26 mouse cellular contexts compared by ENCODE assay signal in genomic region chr6:143645989-143646388, GRCm38 (mm10).
"Had no signal": no experiment of that assay in that cellular context is flagged by ENCODE, and none has a peak within 500 bp of the region (broad histone marks: within the 10 kb centered on the region; RNA-seq: fewer than 3 reads in every experiment).

No protein-coding gene starts in this region.

- H3K36me3 ChIP-seq: liver, embryonic 12.5 days; liver, embryonic 15.5 days; lung, embryonic 15.5 days; midbrain, embryonic 10.5 days; midbrain, embryonic 13.5 days; neural tube, embryonic 12.5 days; neural tube, embryonic 15.5 days; stomach, embryonic 15.5 days had no signal

- H3K27ac ChIP-seq: kidney, postnatal 0 days; layer of hippocampus, adult 2 months; liver, embryonic 12.5 days; liver, embryonic 15.5 days; lung, embryonic 15.5 days; midbrain, embryonic 10.5 days; midbrain, embryonic 13.5 days; neural tube, embryonic 12.5 days; neural tube, embryonic 15.5 days; stomach, embryonic 15.5 days had no signal

- H3K9ac ChIP-seq: liver, embryonic 12.5 days; liver, embryonic 15.5 days; lung, embryonic 15.5 days; midbrain, embryonic 13.5 days; neural tube, embryonic 12.5 days; neural tube, embryonic 15.5 days; stomach, embryonic 15.5 days had no signal

- H3K9me3 ChIP-seq: liver, embryonic 12.5 days; liver, embryonic 15.5 days; lung, embryonic 15.5 days; midbrain, embryonic 10.5 days; midbrain, embryonic 13.5 days; neural tube, embryonic 12.5 days; neural tube, embryonic 15.5 days; stomach, embryonic 15.5 days had no signal

- DNase-seq: kidney, adult 2 months; kidney, postnatal 25 days; layer of hippocampus, adult 9-11 months; left cerebral cortex, postnatal 4 days; liver; lung, adult 18-20 months; lung, postnatal 10 days; lung, postnatal 36 days; right cerebral cortex, adult 18-20 months; right cerebral cortex, postnatal 14 days; right cerebral cortex, postnatal 4 days; thymus, postnatal 25 days had no signal

- ATAC-seq: intestine, postnatal 0 days; liver, embryonic 12.5 days; midbrain, embryonic 13.5 days; midbrain, embryonic 16.5 days had no signal

- H3K27me3 ChIP-seq: liver, embryonic 12.5 days; liver, embryonic 15.5 days; lung, embryonic 15.5 days; megakaryocyte, embryonic 14.5 days; midbrain, embryonic 13.5 days; neural tube, embryonic 12.5 days; neural tube, embryonic 15.5 days; stomach, embryonic 15.5 days had no signal

- H3K4me2 ChIP-seq: liver, embryonic 12.5 days; liver, embryonic 15.5 days; lung, embryonic 15.5 days; midbrain, embryonic 13.5 days; neural tube, embryonic 12.5 days; neural tube, embryonic 15.5 days; stomach, embryonic 15.5 days had no signal

- H3K4me3 ChIP-seq: layer of hippocampus, adult 2 months; liver, embryonic 12.5 days; liver, embryonic 15.5 days; lung, embryonic 15.5 days; megakaryocyte, embryonic 14.5 days; midbrain, embryonic 10.5 days; midbrain, embryonic 13.5 days; myocyte; neural tube, embryonic 12.5 days; neural tube, embryonic 15.5 days; stomach, embryonic 15.5 days had no signal

- H3K4me1 ChIP-seq: liver, embryonic 12.5 days; liver, embryonic 15.5 days; lung, embryonic 15.5 days; megakaryocyte, embryonic 14.5 days; midbrain, embryonic 10.5 days; midbrain, embryonic 13.5 days; neural tube, embryonic 12.5 days; neural tube, embryonic 15.5 days; stomach, embryonic 15.5 days had no signal
